Mouse (Mus musculus): Measurements from ENCODE around the gene Mfng.

The Mfng gene

DNA sequence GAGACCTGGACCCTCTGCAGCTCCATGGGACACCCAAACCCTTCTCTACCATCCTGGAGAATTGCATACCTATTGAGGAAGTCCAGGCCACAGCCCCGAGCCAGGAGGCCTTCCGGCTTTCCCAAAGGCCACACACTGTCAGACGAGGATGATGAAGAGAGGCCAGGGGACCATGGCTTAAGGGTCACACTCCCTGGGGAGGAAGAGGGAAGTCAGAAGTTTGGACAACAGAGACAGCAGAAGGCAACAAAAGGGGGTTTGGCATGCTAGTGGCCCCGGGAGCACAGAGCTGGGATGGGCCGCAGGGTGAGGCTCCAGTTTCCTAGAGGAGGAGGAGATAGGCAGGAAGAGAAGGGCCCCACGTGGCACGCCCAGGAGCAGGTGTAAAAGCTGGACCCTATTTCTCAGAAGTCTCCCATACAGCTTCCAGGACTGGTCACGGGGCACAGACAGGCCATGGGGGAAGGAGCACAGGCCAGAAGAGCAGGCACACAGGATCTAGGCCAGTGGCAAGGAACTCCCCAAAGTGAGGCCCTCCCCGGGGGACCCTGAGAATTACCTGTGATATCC, 14.1 kb upstream of the Mfng start:
- no peak for DNase-seq

DNA sequence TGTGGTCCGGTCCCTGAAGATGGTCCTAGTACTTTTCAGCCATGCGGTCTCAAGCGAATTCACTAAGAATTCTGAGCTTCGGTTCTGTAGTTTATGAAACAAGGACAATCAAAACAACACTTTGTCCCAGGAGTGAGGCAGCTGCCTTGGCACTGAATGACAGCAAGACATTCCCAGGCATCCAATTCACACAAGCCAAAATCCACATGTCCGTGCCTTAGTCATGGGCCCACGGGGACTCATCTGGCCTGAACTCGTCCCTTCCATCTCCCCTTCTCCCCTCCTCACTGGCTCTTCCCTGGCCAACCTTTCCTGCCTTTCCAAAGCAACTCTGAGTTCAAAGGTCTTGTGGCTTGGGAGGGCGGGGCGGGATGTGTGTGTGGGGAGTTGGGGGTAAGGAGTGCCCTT, 13.1 kb upstream of the Mfng start:
- DNase-seq = peak; percentile 69

GRCm38 (mm10) chr15:78785961-78786360, 12.7 kb upstream of the Mfng start:
- peak; percentile 93 for DNase-seq

GRCm38 (mm10) chr15:78785258-78785657, 12.0 kb upstream of the Mfng start:
- DNase-seq = no peak

- DNase-seq = no peak
These were observed 11.2 kb upstream of the Mfng start for GRCm38 (mm10) chr15:78784520-78784919.

DNA sequence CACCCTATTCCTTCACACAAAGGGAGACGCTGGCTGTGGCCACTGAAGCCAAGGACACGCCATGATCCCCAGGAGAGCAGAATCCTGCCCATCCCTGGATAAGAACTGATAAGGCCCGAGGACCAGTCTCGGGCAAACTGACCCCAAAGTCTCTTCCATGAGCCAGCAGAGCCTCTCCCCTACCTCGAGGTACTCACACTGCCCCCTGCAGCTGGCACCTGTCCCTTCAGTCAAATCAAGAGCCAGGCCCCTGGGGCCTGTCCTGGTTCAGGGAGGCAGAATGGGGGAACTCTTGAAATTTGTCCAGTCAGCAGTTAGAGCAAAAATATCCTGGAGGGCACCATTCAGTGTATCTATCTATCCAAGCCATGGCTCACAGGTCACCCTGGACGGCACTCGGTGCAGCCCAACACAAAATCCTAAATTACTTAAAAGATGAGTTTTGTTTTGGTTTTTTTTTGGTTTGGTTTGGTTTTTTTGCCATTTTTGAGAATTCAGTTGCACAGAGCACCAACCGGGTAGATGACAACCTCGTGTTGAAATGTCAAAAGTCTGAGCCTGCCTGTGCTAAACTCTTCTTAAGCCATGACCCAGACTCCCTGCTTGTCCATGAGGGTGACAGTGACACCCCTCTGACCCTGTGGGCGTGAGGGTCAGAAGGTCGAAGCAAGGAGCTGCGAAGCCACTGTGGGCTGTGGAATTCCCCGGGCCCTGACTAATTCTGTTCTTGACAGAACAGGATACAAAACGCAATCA, 9.3 kb upstream of the Mfng start:
- no peak for DNase-seq

GRCm38 (mm10) chr15:78780908-78781307, 7.6 kb upstream of the Mfng start:
- DNase-seq = no peak

DNA sequence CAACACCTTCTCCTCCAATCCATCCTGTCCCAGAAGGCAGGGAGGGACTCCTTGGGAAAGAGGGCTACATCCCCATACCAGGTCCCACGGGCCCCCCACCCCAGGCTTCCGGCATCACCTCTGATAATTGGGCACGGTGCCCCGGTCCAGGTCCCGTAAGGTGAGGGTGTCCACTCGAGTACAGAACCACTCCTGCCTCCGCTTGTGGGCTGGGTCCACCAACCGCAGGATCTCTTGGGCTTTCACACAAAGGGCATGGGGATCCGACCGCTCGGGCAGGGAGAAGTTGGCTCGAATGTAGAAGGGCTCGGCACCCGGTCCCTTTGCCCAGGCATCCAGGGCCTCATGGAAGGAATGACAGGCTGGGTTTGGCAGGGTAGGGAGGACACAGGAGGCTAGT, 7.1 kb upstream of the Mfng start:
- DNase-seq = no peak

GRCm38 (mm10) chr15:78779690-78780089, 6.4 kb upstream of the Mfng start:
- no peak for DNase-seq

- no peak for DNase-seq
These were observed 6.0 kb upstream of the Mfng start for GRCm38 (mm10) chr15:78779253-78779652.

DNA sequence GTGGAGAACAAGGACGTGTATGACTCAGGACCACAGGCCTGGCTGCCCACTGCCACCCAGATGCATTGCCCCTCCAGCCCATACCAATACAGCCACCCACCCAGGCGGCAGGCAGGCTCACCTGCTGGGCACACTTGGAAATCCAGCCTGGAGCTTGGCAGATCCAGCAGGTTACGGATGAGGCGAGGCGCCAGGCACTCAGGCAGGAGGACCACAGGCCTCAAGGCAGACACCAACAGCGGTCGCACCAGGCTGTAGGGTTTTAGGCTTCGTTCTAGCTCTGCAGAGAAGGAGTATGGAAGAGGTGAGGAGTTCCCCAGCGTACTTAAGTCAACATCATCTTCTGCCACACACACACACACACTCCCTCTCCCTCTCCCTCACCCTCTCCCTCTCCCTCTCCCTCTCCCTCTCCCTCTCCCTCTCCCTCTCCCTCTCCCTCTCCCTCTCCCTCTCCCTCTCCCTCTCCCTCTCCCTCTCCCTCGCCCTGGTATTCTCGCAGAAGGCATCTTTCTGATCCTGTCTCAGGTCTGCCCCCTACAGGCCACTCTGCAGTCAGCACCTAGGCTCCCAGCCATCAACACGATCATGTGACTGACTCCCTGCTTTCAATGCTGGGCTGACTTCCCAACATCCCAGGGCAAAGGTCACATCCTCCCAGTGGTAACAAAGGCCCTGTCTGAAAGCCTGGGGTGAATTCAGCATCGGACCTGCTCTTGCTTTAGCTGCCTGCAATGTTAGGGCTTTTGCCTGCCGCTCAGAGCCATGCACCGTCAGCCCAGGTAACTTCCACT, 5.0 kb upstream of the Mfng start:
- DNase-seq = peak; percentile 97

DNA sequence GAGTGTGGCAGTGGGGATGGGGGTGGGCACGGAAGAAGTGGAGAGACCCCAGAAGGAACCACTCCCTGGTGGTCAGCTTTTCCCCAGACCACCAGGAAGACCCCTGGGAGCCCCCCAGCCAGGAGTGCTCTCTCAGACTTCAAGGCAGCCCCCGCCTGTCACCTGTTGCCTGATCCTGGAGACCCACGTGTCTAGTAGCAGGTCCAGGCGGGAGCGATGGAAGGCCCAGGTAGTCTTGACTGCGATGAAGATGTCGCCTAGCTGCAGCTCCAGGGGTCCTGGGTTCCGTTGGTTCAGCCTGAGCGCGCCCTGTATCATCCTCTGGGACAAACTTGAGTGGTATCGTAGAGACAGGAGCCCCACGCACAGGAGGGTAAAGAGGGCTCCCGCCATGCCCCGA, 419 bp downstream of the Mfng start:
- no peak for DNase-seq

DNA sequence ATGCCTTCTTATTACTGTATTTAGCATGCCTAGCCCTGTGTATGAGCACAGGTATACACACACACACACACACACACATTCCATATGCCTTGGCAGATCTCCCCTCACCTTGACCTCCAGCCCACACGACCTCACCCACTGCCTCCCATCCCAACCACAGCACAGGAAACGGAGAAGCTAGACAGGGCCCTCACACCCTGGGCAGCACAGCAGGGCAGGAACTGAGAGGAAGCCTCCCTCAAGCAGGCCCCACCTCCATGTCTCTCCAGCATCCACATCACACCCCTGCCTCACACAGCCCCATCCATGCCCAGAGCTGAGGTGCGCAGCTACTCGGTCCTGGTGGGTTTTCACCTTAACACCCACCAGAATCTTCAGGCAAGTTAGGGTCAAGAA, 909 bp downstream of the Mfng start:
- peak; percentile 75 for DNase-seq

DNA sequence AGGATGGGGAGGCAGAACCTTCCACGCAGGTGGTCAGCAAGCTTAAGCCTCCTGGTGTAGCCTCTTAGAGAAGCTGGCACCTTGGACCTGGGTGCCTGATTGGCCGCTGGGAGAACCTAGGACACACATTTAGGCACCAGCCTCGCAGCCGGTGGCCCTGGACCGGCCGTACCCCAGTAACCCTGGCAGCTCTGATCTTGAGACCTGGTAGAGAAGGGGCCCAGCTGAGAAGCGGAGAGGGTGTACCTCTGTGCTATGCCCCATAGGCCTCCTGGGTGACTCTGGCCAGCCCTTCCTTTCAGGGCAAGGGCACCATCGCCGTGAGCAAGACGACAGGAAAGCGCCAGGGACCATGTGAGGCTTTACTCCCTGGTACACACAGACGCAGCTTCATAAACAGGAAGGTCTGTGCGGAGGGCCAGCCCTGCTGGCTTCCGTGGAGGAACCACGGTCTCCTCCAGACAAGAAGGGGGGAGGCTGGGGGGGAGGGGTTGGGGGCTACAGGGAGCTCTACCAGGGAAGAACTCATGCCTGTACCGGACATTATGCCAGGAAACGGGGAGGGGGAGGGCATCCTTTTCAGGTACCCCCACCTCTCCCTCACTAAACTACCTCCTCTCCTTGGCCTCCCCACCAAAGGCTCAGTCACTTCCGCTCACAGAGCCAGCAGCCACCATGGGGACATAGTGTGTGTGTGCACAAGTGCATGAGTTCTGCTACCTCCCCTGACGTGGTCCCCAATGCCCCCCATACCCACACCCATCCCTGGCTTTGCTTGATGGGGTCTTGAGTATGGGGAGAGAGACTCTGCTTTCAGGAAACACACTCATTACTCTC, 1.5 kb downstream of the Mfng start:
- DNase-seq = peak; percentile 85

DNA sequence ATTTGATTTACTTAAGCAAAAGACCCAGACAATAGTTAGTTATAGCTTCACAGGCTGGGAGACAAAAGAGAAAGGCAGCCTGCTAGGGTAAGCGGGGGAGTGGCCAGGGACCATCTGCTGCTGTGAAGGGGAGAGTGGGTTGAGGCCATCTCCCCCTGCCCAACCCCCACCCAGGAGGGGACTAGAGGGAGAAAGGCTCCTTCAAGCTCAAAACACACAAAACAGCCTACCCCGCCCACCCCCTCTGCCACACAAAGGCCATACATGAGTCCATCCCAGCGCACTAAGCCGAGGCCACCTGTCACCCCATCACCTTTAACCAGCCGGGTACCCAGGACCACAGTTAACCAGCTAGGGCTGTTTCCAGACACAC, 2.3 kb downstream of the Mfng start:
- DNase-seq = no peak

DNA sequence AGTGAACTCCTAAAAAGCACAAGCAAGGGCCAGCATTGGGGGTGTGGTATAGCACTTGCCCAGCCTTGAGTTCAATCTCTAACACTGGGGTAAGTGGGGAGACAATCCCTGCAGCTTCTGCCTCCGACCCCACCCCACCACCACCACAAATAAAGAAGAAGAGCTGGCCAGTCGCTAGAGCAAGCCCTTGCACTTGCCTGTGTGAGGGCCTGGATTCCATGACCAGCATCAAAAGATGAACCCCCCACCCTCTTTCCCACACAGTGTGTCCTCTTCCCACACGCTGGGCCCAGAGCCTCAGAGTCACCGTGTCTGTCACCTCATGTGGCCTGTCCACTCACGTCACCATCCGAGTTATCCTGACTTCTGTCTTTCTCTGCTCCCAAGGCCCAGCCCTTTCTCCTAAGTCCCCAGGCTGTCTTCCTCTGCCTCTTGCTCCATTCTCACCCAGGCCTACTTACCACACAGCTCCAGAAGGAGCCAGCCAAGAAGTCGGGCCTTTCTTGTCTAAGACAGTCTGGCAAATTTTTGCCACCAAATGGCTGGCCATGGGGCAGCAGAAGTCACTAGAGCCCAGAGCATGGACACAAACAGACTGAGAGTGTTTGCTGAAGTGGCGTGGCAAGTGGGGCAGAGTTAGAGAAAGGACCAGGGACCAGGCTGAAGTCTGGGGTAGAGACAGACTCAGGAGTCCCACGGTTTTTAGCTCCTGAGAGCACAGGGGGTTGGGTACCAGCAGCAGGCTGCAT, 2.9 kb downstream of the Mfng start:
- no peak for DNase-seq

DNA sequence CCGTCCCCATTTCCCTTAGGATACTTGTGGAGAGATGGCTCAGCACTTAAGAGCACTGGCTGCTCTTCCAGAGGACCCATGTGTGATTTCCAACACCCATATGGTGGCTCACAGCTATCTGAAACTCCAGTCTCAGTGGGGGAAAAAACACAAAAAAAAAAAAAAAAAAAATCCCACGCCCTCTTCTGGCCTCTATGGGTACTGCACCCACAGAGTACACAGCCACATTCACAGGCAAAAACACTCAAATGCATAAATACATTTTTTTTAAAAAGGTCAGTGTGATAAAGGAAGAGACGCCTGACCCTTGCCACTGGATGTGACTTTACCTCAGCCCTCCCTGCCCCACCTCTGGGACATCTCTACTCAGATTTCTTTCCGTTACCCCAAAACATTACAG, 4.2 kb downstream of the Mfng start:
- no peak for DNase-seq

GRCm38 (mm10) chr15:78763704-78764103, 9.6 kb downstream of the Mfng start:
- no peak for DNase-seq

GRCm38 (mm10) chr15:78763210-78763609, 10.1 kb downstream of the Mfng start:
- DNase-seq = no peak

GRCm38 (mm10) chr15:78761112-78761511, 12.2 kb downstream of the Mfng start:
- no peak for DNase-seq

DNA sequence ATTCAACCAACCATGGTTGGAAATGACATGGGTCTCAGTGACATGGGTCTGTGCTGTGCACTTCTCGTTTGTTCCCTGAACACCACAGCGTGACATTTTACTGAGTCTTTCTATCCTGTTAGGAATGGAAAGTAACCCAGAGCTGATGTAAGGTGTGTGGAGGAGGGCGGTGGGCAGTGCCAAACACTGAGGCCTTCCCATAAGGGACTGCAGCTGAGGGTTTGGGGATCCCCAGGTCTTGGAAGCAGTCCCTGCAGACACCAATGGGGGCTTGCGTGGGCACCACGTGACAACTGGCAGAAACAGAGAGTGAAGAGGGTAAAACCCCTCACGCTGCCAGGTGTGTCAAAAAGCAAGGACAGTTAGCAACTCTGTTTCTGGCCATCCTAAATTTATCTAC, 15.1 kb downstream of the Mfng start:
- no peak for DNase-seq

- DNase-seq = no peak
These were observed 17.1 kb downstream of the Mfng start for GRCm38 (mm10) chr15:78755966-78756725.

Data from lung, postnatal 36 days (tissue).